Mouse (Mus musculus) common myeloid progenitor, adult 5-6 weeks (primary cell): Measurements from ENCODE around the gene Ttc28. TPM values are rescaled to one million over a fixed set of nuclear protein-coding genes. Genes with fewer than 3 reads are reported as not detected.

Source experiments
- total RNA-seq: library from RNA; stranded (forward); fragments of 200-1000, 187-1606 nt; gene quantifications from 2 replicates; pipeline ENCODE4 v1.2.3, GENCODE M21; 2017

Gene Ttc28
- total RNA-seq, 1 experiment from 2014 or later = 2.9 TPM

Other genes starting within 250 kb of the Ttc28 start
- 41.3 and 50.4 TPM in 2 replicates for gene Noc4l, start 226.4 kb upstream of the Ttc28 start, total RNA-seq
- gene Ddx51, start 226.4 kb upstream of the Ttc28 start, total RNA-seq = 7.9 and 10.3 TPM in 2 replicates
- 63.6 and 66.7 TPM in 2 replicates for gene Ep400, start 109.1 kb upstream of the Ttc28 start, total RNA-seq
- 63.6 and 65.7 TPM in 2 replicates for gene Pus1, start 99.1 kb upstream of the Ttc28 start, total RNA-seq
- 10.0 and 11.7 TPM in 2 replicates for gene Ulk1, start 69.7 kb upstream of the Ttc28 start, total RNA-seq
- gene Hscb, start 40.0 kb upstream of the Ttc28 start, total RNA-seq = 64.8 and 71.4 TPM in 2 replicates
- 29.1 and 40.4 TPM in 2 replicates for gene Chek2, start 39.8 kb upstream of the Ttc28 start, total RNA-seq